ENCODE assay signal across 20 mouse cellular contexts in genomic region chr14:72885824-72886223, GRCm38 (mm10).
DNase-seq lines count a peak whose midpoint lies in the region; ATAC-seq and TF ChIP-seq lines count a peak whose summit lies in the region.
"Had no signal": no experiment of that assay in that cellular context is flagged by ENCODE, and none has a peak within 500 bp of the region (broad histone marks: within the 10 kb centered on the region; RNA-seq: fewer than 3 reads in every experiment).

No protein-coding gene starts in this region.

- no peak; the same call in 1 of the 2 replicates for TF ChIP-seq RAD21 in CH12.LX (IDR thresholded peaks at IDR 0.05; ENCODE audit: low read depth, low read length)

- TF ChIP-seq POLR2A in CH12.LX (IDR thresholded peaks at IDR 0.05; ENCODE audit: low read depth, low read length) = peak; percentile 52; the same call in 1 of the 2 replicates
- no peak for TF ChIP-seq POLR2A in myocyte (IDR thresholded peaks at IDR 0.05; ENCODE audit: insufficient read length, low read depth)

- DNase-seq in CH12.LX (ENCODE audit: extremely low read depth) (peak; percentile 70), NIH3T3 (ENCODE audit: low read depth) (peak; percentile 9)
- no peak for DNase-seq in right cerebral cortex, postnatal 10 days (ENCODE audit: low spot score in 2 of 2)
- DNase-seq: adrenal gland, adult 2 months; adrenal gland, postnatal 10 days; adrenal gland, postnatal 25 days; cerebellum, adult 11 months; cerebellum, adult 18-20 months; cerebellum, adult 8-10 months; cerebellum, adult 9-11 months; cerebellum, postnatal 14 days; cerebellum, postnatal 36 days; embryo, embryonic 11 days had no signal

- no peaks in the 10 kb centered on the region for H3K36me3 ChIP-seq in CH12.LX (replicated peaks in 1 of 2; ENCODE audit: control insufficient read depth in 1 of 2, insufficient read depth in 1 of 2, low read length in 1 of 2)
- H3K36me3 ChIP-seq in myocyte (ENCODE audit: control insufficient read depth, insufficient read depth) = no peaks in the 10 kb centered on the region
- H3K36me3 ChIP-seq in hindbrain, embryonic 12.5 days = no peaks in the 10 kb centered on the region
- H3K36me3 ChIP-seq: embryonic facial prominence, embryonic 13.5 days; embryonic facial prominence, embryonic 15.5 days; forebrain, embryonic 15.5 days; G1E had no signal

- no peak for TF ChIP-seq CTCF in CH12.LX (conservative IDR thresholded peaks at IDR 0.05 in 1 of 2, IDR thresholded peaks at IDR 0.05 in 1 of 2; ENCODE audit: low read depth in 2 of 2, low read length in 2 of 2)

- no peaks in the 10 kb centered on the region for H3K9me3 ChIP-seq in CH12.LX (replicated peaks; ENCODE audit: low read length)
- no peaks in the 10 kb centered on the region for H3K9me3 ChIP-seq in hindbrain, embryonic 12.5 days (replicated peaks)
- H3K9me3 ChIP-seq: embryonic facial prominence, embryonic 13.5 days; embryonic facial prominence, embryonic 15.5 days; forebrain, embryonic 13.5 days; forebrain, embryonic 15.5 days; G1E had no signal

- in situ Hi-C loops in CH12.LX (cut with MboI; ENCODE audit: low pct_ligation_motif_present, low pct_unique_long_range_greater_than_20kb, low sequenced_read_pairs) = loop anchor here (5.0 to 10.0 kb wide), 2 partner anchors 59 to 96 kb away; no protein-coding TSS in a partner anchor

- H3K27me3 ChIP-seq in CH12.LX (replicated peaks) (no peaks in the 10 kb centered on the region), myocyte (ENCODE audit: control insufficient read depth, insufficient read depth, insufficient read length) (no peaks in the 10 kb centered on the region)
- no peaks in the 10 kb centered on the region for H3K27me3 ChIP-seq in hindbrain, embryonic 12.5 days
- H3K27me3 ChIP-seq: embryonic facial prominence, embryonic 13.5 days; embryonic facial prominence, embryonic 15.5 days; forebrain, embryonic 13.5 days; forebrain, embryonic 15.5 days had no signal

- H3K4me2 ChIP-seq in CH12.LX (ENCODE audit: insufficient read depth, low read depth, poor library complexity, severe bottlenecking) (0 out of 2 replicates have a peak overlapping the region, but pooled peaks have one; percentile 11), myocyte (ENCODE audit: low read depth) (no peak overlapping the region)
- no peak overlapping the region for H3K4me2 ChIP-seq in hindbrain, embryonic 12.5 days (replicated peaks)
- H3K4me2 ChIP-seq: embryonic facial prominence, embryonic 13.5 days; embryonic facial prominence, embryonic 15.5 days; forebrain, embryonic 13.5 days; forebrain, embryonic 15.5 days had no signal

- no peak overlapping the region for H3ac ChIP-seq in myocyte (ENCODE audit: control insufficient read depth, insufficient read length)

- peak; percentile 83 for TF ChIP-seq EP300 in CH12.LX (IDR thresholded peaks at IDR 0.05; ENCODE audit: low read length)

- dilution Hi-C loops in CH12.LX (cut with MboI; ENCODE audit: extremely low pct_ligation_motif_present, extremely low pct_unique_long_range_greater_than_20kb, low sequenced_read_pairs) = no loop called here

- H3K4me3 ChIP-seq in CH12.LX (replicated peaks in 1 of 3; ENCODE audit: low read depth in 2 of 3, low read length in 2 of 3, poor library complexity in 1 of 3) (no peak overlapping the region), myocyte (no peak overlapping the region)
- H3K4me3 ChIP-seq in hindbrain, embryonic 12.5 days = no peak overlapping the region
- H3K4me3 ChIP-seq: embryonic facial prominence, embryonic 13.5 days; embryonic facial prominence, embryonic 15.5 days; forebrain, embryonic 13.5 days; forebrain, embryonic 15.5 days had no signal

- peaks cover 15 to 41% of the 10 kb centered on the region in 2 experiments for H3K4me1 ChIP-seq in CH12.LX (ENCODE audit: control insufficient read depth in 1 of 2, insufficient read depth in 2 of 2)
- 0 out of 2 replicates have a peak, but pooled peaks cover 4% of the 10 kb centered on the region for H3K4me1 ChIP-seq in hindbrain, embryonic 12.5 days
- H3K4me1 ChIP-seq: embryonic facial prominence, embryonic 13.5 days; embryonic facial prominence, embryonic 15.5 days; forebrain, embryonic 13.5 days; forebrain, embryonic 15.5 days had no signal

- 90% methylated on average over 4 of the region's 4 CpGs for WGBS in hindbrain, embryonic 12.5 days

- peak overlapping the region; percentile 35; the same call in 1 of the 2 replicates for H3K9ac ChIP-seq in CH12.LX (ENCODE audit: insufficient read depth, low read depth)
- H3K9ac ChIP-seq in hindbrain, embryonic 12.5 days = no peak overlapping the region
- H3K9ac ChIP-seq: embryonic facial prominence, embryonic 13.5 days; embryonic facial prominence, embryonic 15.5 days; forebrain, embryonic 13.5 days; forebrain, embryonic 15.5 days had no signal

- H3K27ac ChIP-seq in CH12.LX (ENCODE audit: insufficient read depth, low read depth) = peak overlapping the region; percentile 90
- H3K27ac ChIP-seq in hindbrain, embryonic 12.5 days = no peak overlapping the region
- H3K27ac ChIP-seq: embryonic facial prominence, embryonic 13.5 days; embryonic facial prominence, embryonic 15.5 days; forebrain, embryonic 13.5 days; forebrain, embryonic 15.5 days had no signal

- ATAC-seq in hindbrain, embryonic 12.5 days (ENCODE audit: low FRiP score) = no peak
- ATAC-seq: forebrain, embryonic 13.5 days; forebrain, embryonic 15.5 days had no signal

- H3K79me2 ChIP-seq in CH12.LX (replicated peaks; ENCODE audit: control insufficient read depth, extremely low read depth, insufficient read depth, poor library complexity, severe bottlenecking) (no peaks in the 10 kb centered on the region), myocyte (ENCODE audit: control insufficient read depth, insufficient read depth) (no peaks in the 10 kb centered on the region)

TF ChIP-seq in CH12.LX, 34 proteins besides CTCF, POLR2A, EP300 and RAD21:
- TF ChIP-seq ETS1 (conservative IDR thresholded peaks at IDR 0.05; ENCODE audit: low read depth, low read length) (peak; percentile 97), JUN (IDR thresholded peaks at IDR 0.05; ENCODE audit: insufficient read depth, low read depth, low read length) (peak; percentile 78), IRF4 (IDR thresholded peaks at IDR 0.05; ENCODE audit: low read depth, low read length) (peak; percentile 49; the same call in 1 of the 2 replicates), TCF12 (IDR thresholded peaks at IDR 0.05; ENCODE audit: low read depth, low read length) (peak; percentile 77), CHD2 (IDR thresholded peaks at IDR 0.05; ENCODE audit: low read length) (no peak), BHLHE40 (IDR thresholded peaks at IDR 0.05; ENCODE audit: low read depth, low read length) (peak; percentile 56), MEF2A (IDR thresholded peaks at IDR 0.05; ENCODE audit: borderline replicate concordance, low read depth, low read length) (peak; percentile 98), GABPA (IDR thresholded peaks at IDR 0.05; ENCODE audit: insufficient replicate concordance, low read depth, low read length) (no peak), JUND (conservative IDR thresholded peaks at IDR 0.05; ENCODE audit: low read depth, low read length) (peak; percentile 66; the same call in 1 of the 2 replicates), NELFE (IDR thresholded peaks at IDR 0.05; ENCODE audit: low read depth, low read length) (no peak)

TF ChIP-seq in myocyte, 11 proteins besides CTCF, POLR2A, EP300 and RAD21:
- TF ChIP-seq TCF3 (IDR thresholded peaks at IDR 0.05; ENCODE audit: insufficient read length, low read depth) (no peak), REST (IDR thresholded peaks at IDR 0.05; ENCODE audit: insufficient read depth, insufficient read length) (no peak), MYOG (IDR thresholded peaks at IDR 0.05; ENCODE audit: control insufficient read depth in 1 of 3, insufficient read depth in 1 of 3, insufficient read length in 2 of 3, low read depth in 2 of 3) (no peak), USF1 (IDR thresholded peaks at IDR 0.05; ENCODE audit: low read depth) (no peak), TCF12 (IDR thresholded peaks at IDR 0.05; ENCODE audit: insufficient read depth, poor library complexity, severe bottlenecking) (no peak), SRF (IDR thresholded peaks at IDR 0.05; ENCODE audit: control insufficient read depth, insufficient read length, low read depth) (no peak), MAX (IDR thresholded peaks at IDR 0.05; ENCODE audit: low read depth) (no peak), CEBPB (IDR thresholded peaks at IDR 0.05; ENCODE audit: insufficient read depth, poor library complexity, severe bottlenecking) (0 out of 2 replicates have a peak, but pooled peaks have one; percentile 30), E2F4 (IDR thresholded peaks at IDR 0.05; ENCODE audit: insufficient read depth) (no peak), MYOD1 (IDR thresholded peaks at IDR 0.05; ENCODE audit: control insufficient read depth in 1 of 3, insufficient read length in 2 of 3, low read depth in 2 of 3) (peak in 1 of 3 experiments; percentile 14), POLR2AphosphoS2 (IDR thresholded peaks at IDR 0.05; ENCODE audit: insufficient read length, low read depth) (no peak)
TF ChIP-seq in myocyte: peak in this region for 2.

Comparison
In these comparisons a context has a peak if more than half of its experiments do, and no peak if none do; other contexts are left out.
1. DNase-seq: peak in CH12.LX (single experiment) and NIH3T3 (single experiment); none in right cerebral cortex, postnatal 10 days (0 of 2).